Mouse (Mus musculus) lung, adult 18-20 months (tissue): ENCODE data around the gene Cbln3.

Experiments used
- DNase-seq, 2 experiments: peaks; one replicate each; pipeline ENCODE4 v3.0.0; 2022; ENCODE audit warnings: mixed read lengths in 2 of 2

Cbln3 gene

DNA sequence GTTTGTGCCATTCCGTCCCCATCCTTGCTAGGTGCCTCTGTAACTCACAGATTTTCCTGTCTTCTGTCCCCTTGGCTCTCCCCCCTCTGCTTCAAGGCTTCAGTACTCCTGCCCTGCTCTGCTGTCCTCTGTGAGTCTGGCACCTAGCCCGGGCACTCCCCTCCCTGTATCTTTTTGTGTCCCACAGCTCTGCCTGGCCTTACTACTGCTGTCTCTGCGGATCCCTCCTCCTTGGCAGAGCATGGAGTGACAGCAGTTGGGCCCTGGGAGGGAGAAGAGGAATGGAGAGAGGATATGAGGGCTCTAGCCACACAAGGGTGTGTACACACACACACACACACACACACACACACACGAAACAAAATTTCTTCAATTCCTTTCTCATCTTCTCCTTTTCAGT is at the start of gene Cbln3:
Cbln3 (minus strand) TSS at position 227 of the 400 bp plus-strand sequence.
- DNase-seq = peak; percentile 40 to 50

DNA sequence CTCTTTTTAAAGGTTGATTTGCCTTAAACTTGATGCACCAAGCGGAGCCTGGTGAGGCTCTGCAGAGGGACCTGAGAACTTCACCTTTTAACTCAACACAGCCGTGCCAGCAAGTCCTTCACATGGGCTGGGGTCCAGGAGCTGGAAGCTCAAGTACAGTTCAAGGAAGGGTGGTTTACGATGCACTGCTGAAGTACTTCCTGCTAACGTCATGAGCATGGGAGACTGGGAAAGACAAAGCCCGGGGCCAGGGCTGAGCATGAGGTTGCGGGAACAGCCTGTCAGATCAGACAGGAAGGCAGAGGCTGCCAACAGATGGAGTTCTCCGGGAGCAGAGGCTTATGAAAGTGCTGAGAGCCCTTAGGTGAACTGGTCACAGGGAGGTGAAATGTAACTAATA is 49.4 kb upstream of the Cbln3 start:
- peak; percentile 82 to 89 for DNase-seq

DNA sequence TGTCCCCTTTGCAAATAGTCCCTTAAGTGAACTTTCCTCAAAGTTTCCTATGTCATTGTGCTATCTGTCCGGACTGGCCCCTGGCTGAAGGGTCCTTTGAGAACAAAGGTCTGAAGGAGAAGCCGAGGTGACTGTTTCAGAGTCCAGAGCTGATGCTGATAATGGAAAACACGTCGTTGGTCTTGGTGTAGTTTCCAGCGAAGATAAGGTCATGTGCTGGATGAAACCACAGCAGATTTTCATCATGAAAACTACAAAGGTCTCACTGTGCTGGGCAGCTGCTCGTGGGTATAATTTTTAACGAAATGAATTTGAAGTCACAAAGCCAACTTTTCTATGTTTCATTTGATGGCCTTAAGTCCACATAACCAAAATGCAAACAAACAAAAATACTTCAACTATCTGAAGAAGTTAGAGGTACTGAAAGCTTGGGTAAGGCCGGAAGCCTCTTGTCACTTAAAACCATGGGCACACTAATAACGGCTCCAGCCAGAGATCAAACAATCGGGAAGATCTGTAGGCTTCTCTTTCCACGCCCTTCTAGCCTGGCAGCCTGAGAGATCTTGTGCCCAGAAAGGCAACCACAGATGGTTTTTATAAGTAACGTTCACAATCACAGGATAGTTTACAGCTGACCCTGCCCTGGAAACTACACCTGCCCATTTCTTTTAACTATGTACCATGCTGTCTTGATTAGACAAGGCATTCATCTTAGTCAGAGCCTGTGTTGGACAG is 45.2 kb upstream of the Cbln3 start:
- no peak for DNase-seq

DNA sequence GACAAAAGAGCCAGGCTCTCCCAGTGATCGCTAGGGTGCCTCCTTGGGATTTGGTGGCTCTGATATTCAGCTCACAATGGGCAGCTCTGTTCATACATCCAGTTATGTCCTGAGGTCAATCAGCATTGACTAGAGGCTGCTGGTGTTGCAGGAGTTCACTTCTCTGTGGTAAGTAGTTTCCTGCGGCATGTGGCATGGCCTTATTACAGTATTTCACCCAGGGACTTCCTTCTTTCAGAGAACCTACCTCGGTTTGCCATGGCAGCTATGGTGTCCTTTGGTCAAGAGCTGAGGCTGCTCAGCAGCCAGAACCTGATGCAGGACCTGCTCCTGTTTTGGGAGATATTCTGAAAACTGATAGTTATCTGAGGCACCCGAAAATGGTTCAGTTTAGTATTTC is 42.7 kb upstream of the Cbln3 start:
- no peak for DNase-seq

DNA sequence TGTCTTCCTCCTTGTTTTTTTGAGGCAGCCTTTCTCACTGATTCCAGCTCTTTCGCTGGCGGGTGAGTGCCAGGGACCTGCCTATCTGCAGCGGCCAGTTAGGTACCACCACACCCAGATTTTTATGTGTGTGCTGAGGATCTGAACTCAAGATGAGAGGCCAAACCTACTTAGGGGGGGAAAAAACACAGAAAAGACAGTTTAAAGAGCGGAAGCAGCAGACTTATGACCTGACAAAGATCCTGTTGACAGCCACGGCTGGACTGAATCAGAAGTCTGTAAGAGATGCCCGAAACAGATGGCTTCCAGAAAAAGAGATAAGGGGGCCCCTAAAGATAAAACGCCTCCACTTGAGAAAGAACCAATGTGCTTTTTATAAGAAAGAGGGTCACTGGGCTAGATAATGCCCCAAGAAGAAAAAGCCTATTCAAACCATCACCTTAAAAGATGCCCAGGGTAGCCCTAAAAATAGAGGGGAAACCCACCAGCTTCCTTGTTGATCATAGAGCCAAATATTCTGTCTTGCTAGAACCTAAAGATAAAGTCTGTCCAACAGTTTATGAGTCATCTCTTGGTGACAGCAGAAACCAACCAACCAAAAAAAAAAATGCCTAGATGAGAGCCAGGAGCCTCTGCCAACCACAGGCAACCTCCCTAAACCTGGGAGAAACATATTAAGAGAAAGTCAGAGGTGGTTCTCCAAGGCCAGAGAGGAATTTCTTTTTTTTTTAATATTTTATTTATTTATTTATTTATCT is 38.5 kb upstream of the Cbln3 start:
- no peak for DNase-seq

DNA sequence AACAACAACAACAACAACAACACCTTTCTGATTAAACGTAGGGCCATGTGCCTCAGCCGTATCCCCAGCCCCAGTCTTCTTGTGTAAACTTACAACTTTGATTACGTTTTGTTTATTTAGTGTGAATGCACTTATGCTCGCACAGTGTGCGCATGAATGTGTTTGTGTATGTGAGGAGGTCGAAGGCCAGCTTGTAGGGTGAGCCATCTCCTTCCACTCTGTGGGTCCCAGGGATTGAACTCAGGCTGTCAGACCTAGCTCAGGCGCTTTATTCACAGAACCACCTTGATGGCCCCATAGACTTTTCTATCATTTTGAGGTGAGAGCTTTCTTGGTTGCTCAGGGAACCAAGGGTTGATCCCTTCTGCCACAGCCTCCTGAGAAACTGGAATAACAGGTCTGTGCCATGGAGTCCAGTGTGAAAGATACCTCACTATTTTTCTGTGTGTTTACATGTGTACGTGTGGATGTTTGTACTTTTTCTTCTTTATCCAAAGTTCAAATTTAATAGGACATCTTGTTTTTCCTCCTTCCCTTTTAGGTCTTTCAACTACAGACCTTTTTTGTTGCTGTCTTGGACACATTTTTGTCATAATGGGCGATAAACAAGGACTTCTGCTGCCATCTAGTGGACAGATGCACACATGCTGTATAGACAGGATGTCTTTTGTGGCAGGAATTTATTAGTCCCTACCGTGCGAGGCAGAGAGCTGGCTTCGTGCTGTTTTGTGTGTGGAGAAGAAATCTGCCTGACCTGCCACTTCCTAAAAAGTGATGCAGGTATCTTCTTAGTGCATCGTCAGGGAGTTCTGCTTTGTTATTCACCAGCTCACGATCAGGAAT is 34.3 kb upstream of the Cbln3 start:
- DNase-seq = peak; percentile 46 to 75

DNA sequence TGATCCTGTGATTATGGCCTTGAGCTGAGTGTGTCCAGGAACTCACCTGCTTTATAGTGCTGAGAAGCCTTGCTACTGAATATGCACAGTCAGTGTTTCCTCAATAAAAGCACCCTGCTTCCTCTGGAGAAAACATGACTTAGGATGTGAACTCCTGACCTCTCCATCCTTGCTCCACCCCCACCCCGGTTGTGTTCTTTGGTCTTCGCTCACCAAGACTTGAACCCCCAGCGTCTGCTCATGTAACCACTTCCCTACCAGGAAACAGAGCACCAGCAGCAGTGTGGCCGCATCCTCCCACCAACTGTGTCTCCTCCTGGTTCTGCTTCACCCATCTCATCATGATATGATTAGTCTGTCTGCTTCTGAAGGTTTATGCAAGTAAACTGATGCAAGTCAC is 29.2 kb upstream of the Cbln3 start:
- no peak for DNase-seq

DNA sequence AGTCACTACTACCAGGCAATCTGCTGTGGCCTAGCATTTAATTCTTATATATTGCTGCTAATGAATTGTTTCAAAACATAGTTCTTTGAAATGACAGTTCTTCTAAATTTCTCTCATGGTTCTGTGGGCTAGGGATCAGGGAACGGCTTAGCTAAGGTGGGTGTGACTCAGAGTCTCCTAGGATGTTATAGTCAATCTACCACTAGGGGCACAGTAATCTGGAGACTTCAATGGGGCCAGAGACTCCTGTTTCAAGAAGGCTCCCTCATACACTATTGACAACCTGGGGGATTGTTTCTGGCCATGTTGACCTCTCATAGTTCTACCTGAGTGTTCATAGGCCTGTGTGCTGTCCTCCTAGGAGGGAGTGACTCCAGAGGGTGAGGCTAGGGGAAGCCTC is 21.3 kb upstream of the Cbln3 start:
- no peak for DNase-seq

DNA sequence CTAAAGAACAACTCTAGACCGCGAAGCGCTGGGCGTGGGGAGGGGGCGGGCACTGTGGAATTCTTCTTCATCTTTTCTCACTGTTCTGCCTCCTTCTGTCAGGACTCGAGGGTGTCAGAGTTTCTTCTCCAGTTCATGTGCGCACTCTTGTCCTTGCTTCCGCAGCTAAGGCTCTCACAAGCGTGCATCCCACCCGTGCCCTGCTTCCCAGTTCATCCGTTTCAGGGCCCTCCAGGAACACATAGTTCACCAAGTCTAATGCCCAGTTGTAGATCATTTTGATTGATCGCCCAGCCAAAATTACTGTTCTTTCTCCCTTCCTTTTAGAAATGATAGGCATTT is 16.2 kb upstream of the Cbln3 start:
- DNase-seq = no peak

DNA sequence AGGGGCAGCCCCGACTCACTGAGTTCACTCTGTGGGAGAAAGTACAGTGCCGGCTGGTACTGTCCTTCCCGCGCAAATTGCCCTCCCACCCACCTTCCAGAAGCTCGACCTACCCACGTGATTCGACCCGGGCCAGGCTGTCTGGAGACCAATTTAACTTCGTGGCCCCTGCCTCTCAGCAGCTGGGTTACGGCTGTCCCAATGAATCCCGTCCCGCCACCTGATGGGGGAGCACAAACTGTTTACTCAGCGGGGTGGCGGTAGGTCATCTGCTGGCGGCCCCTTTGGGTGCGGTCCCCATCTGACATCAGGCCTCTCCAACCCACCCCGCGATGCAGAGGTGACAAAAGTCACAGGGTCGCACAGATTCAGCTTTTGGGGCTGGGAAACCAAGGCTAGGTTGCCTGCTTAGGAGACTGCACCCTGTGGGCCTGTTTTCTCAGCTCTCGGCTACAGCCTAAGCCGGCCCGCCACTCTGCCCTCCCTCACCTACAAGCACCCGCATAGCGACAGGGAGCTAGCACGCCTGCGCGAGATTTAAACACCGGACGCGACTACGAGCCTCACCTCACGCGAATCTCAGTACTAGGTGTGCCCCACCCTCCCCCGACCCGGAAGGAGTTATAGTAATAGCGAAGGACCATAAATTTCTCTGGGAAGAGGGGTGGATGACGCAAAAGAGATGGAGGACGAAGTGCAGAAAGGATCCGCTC is 15.7 kb upstream of the Cbln3 start, which contains the start of gene Sdr39u1:
Sdr39u1 (minus strand) TSS at position 593 of the 713 bp plus-strand sequence.
- DNase-seq = peak; percentile 87 to 92

DNA sequence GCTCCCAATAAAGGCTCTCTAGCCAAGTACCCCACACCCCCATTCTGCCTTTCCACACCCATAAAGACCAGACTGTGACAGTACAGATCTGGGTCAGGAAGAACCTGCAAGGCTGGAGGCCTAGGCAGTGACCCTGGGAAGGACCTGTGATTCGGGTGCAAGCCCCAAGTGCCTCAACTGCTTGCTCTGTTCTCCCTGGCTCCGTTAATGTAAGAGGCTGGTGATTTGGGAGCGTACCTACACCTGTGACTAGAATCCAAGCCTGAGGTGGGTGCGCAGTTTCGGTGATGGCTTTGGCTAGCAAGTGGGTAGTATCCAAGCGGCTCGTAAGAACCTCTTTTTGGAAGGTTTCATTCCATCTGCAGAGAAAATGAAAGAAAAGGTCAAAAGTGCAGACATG is 14.8 kb upstream of the Cbln3 start:
- no peak for DNase-seq

DNA sequence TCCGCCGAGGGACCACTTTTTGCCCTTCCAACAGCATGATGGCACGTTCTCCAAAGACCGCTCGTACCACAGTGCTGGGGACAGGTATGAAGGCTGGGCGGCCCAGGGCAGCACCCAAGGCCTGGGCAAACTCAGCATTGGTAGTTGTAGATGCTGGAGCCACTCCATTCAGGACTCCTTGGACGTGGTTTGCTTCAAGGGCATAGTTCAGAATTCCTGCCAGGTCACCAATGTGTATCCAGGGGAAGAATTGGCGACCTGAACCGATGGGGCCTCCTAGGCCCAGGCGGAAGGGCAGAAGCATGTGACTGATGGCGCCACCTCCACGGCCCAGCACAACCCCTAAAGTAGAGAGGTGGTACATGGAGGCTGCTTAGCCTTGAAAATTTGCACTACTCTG is 13.5 kb upstream of the Cbln3 start:
- no peak for DNase-seq

DNA sequence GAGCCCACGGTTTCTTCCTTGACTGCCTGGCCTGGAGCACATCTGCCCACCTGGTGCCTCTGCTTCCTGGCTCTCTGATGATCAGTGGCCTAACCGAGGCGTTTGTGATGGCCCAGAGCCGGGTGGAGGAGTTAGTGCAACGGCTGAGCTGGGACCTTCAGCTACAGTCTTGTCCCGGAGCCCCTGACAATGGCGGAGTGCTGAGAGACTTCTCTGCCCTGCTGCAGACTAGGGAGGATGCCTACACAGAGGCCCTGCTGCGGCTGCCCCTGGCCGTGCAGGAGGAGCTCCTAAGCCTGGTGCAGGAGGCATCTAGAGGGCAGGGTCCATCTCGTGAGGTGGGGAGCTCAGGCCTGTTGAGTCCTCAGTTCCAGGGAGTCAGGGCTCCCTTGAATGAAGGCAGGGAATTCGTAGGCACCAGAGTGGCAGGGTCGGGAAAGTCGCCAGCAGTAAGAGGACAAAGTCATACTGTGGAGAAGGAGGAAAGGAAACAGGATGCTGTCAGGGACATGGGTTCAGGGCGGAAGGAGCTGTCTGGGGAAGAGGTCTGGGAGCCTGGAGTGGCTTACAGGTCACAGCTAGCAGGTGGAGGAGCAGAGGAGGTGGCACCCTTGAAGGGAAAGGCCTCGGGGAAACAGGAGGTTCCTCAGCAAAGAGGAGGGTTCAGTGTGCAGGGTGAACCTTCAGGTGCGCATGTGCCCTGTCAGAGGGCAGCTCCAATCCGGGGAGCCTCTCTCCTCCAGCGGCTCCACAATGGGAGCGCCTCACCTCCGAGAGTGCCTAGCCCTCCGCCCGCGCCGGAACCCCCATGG is 2.6 kb upstream of the Cbln3 start:
- DNase-seq = no peak

DNA sequence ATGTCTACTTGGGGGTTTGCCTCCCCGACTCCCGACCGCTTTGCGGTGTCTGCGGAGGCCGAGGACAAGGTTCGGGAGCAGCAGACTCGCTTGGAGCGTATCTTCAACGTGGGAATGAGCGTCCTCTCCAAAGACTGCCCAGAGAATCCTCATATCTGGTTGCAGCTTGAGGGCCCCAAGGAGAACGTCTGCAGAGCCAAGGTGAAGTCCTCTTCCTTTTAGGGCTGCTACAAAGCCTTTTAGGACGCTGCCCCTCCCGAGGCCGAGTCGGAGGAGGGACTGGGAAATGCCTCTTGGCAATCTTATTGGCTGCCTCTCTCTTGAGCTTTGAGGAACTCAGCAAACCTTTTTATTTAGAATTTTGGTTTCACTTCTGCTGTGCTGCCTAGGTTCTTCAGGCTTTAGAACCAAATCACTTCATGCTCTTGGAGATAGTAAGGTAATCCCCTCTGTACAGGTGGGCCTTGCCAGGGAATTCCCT is 1.6 kb upstream of the Cbln3 start:
- DNase-seq = peak; percentile 79

DNA sequence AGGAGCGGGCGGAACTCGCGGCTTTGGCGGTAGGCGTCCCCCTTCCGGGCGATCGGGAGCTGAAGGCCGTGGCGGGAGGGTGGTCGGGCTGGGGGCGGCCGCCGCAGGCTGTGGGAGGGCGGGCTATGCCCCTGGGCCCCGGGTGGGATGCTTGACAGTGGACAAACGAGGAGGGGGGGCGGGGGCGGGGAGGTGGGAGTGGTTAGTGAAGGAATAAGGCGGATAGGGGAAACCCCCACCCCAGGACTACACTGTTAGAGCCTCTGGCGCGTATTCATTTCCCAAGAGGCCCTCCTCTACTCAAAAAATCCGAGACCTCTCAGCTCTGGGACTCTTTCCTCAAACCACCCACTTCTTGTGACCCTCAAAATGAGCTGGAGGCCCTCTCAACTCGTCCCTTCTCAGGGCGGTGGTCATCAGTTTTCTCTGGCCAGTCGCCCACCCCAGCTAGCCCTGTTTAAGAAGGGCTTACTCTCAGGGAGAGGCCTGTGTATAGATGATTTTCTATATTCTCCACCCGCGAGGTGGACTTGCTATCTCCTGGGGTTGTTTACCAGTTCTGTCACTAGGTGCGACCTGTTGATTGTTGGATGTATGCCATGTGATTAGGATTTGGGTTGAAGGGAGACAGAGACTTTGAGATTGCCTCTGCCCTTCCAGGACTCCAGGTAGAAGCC is 1.1 kb upstream of the Cbln3 start:
- no peak for DNase-seq

DNA sequence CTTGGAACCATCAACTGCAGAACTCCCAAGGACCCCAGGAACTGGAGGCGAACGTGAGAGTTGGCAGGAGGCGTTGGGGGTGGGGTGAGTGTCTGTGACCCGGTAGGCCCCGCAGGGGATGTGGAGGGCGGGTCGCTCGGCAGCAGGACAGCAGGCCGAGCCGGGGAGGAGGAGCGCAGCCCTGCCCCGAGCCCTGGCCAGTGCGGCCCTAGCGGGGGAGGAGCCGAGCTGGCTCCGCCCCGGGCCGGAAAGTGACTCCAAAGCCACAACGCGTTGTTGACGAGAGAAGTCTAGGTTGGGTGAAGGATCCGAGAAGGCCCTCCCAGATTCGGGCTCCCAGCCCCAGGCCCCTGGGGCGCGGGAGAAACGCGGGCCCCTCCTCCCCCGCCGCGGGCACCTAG is 521 bp upstream of the Cbln3 start, which contains the start of gene Khnyn:
Khnyn (plus strand) TSS at position 235 of the 401 bp plus-strand sequence.
- peak; percentile 93 to 95 for DNase-seq

DNA sequence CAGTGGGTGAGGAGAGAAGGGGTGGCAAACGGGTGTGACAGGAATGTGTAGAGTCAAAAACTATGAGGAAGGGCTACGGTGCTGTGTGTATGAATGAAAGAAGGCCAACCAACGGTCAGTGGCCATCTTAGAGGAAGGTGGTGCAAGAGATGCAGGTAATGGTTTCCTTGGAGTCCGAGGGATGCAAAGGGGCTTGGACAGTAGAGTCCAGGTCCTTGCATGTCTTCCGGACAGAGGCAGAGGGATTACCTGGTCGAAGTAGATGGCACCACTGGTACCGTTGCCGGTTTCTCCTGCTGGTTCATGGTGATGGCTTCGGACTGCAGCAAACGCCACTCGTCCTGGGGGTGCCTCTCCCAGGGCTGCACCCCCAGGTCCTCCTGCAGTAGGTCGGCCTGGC is 529 bp downstream of the Cbln3 start:
- no peak for DNase-seq

DNA sequence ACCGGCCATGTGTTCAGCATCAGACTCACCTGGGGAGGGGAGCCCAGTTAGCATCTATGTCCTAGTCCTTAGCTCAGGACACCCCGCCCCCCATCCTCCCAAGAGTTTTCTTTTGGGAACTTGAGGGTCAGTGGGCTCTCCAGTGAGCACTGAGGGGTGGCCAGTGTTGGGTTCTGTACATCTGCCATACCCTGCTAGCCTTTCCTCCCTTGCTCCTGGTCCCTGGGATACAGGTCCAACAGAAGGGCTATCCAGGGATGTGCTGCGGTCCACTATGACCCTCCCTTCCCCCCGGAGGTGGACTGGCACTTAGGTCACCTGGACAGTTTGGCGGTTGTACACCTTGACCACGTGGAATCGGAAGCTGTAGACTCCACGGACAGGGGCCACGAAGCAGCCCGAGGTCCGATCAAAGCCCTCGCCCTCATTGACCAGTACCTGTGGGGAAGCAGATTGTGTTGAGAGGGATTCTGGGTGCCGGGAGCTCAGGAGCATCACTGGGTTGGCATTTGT is 987 bp downstream of the Cbln3 start:
- no peak for DNase-seq

DNA sequence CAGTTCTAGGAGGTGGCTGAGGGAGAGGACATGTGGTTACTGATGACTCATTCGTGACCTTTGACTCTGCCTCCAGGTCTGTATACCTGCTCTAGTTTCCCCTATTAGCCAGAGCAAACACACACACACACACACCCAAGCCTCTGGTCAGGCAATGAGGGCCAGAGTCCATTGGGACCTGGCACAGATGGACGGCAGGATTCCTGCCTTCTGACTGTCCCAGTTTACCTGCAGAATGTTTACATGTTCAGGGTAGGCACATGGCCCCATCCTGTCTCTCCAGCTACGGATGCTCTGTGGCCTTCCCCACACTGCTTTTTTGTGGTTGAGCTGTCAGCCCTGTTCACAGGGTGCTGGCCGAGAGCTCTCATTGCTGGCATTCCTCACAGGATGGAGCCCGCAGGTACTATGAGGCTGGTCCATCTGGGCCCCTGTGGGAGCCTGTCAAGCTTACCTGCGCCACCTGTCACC is 2.0 kb downstream of the Cbln3 start:
- peak in 1 of 2 experiments; percentile 56 for DNase-seq

DNA sequence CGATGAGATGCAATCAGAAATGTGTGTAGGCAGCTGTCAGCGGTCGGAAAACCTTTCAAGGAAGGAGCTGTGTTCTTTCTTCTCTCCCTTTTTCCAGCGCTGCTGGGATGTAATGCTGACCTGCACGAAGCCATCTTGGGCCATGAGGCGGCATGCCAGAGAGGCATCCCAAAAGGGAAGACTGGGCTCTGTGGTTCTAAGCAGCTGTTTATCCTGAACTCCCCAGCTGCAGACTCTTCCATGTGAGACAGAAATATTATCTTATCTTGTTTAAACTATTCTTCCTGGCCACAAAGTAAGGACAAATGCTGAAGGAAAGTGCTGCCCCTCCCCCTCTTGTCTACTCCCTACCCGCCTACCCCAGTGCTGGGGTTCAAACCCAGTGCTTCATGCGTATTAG is 3.2 kb downstream of the Cbln3 start:
- no peak for DNase-seq

DNA sequence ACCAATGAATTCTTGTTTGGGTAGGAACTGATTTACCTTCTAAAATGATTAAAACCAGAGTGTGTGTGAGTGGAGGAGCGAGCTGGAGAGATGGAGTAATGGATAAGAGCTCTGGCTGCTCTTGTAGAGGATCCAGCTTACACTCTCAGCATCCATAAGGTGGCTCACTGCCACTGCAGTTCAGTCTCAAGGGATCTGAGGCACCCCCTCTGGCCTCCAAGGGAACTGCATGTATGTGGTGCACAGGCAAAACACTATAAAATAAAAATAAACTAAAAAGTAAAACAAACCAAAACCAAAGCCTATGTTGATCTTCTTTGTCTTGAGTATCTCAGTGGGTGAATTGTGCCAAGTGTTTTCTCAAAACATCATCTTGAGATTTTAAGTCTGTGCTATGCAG is 4.6 kb downstream of the Cbln3 start:
- DNase-seq = peak; percentile 72 to 82
